Mouse (Mus musculus) cerebellum, adult 2 months (tissue): ENCODE measurements around the gene Procr.

Source experiments
- CTCF ChIP-seq: fragments of 200-500 bp; IDR thresholded peaks from 2 replicates; pipeline ENCODE4 v1.5.1; 2011; ENCODE audit warnings: low read depth, mild to moderate bottlenecking, control low read depth, low read length, moderate library complexity, borderline replicate concordance; ENCODE audit not compliant: insufficient read depth
- POLR2A ChIP-seq: fragments of 200-500 bp; IDR thresholded peaks from 2 replicates; pipeline ENCODE4 v1.6.1; 2011; ENCODE audit warnings: low read length, control low read depth, borderline replicate concordance; ENCODE audit not compliant: insufficient read depth

DNA sequence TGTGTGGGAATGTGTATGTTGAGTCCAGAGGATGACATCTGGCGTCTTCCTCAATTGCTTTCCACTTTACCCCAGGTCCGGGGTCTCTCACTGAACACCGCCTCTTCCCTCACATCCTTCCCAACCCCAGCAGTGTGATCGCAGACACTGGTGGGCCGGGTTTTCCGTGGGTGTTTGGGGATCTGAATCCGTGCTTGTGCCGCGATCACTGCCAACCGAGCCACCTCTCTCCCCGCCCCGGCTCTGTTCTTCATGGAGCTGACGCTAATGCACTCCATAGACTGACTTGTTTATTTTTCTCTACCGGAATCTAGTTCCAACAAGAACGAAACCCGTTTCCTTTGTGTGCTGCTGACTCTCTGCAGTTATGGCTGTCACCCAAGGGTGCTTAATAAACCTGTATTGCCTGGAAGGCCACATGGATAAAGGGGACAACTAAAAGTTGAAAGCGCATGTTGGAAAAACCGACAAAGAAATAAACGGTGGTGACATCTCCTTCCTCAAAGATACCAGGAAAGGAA, 49.5 kb upstream of the Procr start:
- no peak for TF ChIP-seq CTCF
- no peak for TF ChIP-seq POLR2A
